Mouse (Mus musculus) B cell, adult 2 months (primary cell): ENCODE measurements around the gene Atxn1.
A peak's percentile ranks its signal among the peaks of the same experiment; 100 is the strongest.

Experiments used
- DNase-seq, 2 experiments: peaks; one replicate each; pipeline ENCODE4 v3.0.0; 2022

Atxn1 gene

DNA sequence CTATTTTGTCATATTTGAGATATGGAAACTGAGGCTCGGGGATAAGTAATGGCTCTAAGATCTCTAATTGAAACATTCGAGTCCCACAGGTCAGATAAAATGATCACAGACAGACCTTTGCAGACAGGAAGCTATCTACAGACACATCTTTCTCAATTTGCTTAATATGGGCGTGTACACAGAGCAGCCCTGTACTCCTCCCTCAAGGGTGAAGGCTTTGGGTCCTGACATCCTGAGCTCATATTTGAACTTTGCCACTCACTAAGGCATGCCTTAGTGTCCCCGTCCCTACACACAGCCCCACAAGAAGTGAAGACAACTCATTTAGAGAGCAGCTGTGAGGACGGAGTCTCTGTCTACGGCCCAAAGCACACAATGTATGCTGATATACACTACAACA lies 70.6 kb downstream of the Atxn1 start:
- no peak for DNase-seq

DNA sequence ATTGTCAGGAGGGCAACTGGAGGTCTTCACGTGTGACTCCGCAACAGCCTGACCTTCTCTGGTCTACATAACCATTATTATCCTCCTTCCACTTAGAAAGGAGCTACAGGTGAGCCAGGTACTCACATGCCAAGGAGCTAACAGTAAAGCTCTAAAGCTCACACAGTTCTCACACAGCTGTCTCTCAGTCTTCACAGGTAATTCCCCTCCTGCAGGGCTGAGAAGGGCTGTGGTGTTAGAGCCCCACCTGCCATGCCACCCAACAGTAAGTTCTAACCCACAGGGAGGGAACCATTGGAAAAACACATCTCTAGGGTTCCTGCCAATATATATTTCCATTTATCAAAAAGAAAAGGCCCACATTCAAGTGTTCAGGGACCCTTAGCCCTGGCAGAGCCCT lies 73.7 kb downstream of the Atxn1 start:
- DNase-seq, result no peak

DNA sequence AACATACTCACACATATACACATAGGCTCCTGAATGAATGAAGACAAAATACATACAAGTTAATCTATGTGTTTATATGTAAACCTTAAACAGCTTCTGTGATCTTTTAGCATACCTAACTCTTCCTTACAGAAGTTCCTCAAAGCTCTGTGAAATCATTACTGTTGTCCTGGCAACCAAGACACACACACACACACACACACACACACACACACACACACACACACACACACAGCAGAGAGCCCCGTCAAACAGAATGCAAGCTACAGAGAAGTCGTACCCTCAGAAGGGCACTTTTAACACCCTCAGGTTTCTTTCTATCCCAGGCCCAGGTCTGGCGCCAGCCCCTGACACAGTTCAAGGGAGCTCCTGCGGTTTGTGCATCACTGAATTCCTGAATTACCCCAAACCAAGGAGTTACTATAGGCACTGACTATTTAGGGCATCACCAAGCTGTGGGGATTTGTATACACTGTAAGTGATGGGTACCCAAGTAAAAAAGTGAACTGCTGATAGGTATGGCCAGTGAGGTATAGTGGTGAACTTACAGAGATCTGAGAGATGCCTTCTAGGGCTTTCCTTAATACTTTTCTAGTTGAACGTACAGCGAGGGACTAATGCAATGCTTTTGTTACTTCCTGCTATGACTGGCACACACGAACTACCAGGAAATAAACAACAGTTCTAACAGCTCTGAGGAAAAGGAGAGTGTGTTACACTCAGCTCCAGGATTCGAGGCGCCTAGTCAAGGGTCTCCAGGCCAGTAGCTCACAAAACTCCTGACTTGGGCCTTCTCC lies 75.7 kb downstream of the Atxn1 start:
- DNase-seq, result peak; percentile 21 to 32

DNA sequence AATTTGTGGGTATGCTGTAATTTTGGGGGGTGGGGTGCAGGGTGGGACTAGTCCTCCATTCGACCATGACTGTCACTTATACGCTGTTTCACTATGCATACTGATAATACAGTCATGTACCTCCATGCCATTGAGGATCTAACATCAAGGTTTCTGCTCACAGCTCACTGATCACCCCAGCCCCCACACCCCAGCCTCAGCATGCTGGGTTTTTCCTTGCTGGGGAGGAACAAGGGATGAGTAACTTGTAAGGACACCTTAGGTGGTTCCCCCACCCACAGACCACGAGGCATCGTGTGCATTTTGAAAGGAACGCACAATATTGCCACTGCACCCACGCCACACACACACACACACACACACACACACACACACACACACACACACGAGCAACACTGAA lies 79.9 kb downstream of the Atxn1 start:
- peak; percentile 68 to 75 for DNase-seq

DNA sequence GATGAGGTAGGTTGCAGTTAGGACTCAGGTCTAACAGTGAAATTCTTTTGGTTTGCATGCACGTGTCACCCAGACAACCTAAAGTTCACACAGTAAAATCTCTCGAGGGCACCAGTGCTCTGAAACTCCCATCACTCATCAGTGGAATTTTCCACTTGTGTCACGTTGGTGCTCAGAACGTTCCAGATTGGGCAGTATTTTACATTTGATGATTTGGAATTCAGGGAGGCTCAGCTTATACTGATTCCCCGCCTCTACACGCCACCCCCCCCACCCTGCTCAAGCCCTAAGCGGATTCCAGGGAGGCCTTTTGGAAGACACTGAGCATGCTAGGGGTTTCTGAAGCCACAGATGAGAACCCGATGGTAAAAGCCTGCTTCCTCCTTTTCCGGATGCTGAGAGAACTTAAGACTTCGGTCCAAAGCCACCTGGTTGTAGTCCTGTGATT lies 81.0 kb downstream of the Atxn1 start:
- peak; percentile 13 to 14 for DNase-seq

DNA sequence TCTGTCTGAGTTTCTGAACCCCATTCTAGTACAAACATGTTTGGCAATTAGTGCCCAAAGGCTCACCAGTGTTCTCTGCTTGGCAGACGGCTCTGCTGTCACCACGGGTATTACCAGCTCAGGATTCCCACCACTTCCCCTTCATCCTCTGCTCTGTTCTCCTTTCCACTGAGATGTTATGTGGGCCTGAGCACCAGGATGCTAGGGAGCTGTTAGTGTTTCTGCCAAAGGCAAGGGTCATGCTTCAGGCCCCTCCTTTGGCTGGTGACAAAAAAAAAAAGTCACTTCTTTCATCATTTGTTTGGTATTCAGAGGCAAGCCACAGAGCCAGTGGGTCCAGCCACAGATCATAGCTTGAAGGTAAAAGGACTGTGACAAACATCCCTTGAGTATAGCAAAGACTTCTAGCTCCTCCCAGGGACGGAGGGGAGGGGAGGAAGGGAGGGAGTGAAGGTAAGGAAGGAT lies 81.8 kb downstream of the Atxn1 start:
- DNase-seq, result no peak

DNA sequence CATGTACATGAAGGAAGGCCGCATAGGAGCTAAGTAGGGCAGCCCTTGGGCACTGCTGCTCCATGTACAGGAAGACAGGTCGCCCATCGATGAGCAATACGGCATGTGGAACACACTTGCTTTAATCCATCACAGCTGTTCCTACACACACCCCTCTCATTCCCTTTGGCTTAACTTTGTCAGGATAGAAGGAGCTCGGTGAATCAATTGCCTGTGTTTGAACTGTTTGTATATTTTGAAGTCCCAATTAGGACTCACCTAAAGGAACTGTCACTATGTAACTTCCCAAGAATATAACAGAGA lies 84.3 kb downstream of the Atxn1 start:
- DNase-seq, result no peak

DNA sequence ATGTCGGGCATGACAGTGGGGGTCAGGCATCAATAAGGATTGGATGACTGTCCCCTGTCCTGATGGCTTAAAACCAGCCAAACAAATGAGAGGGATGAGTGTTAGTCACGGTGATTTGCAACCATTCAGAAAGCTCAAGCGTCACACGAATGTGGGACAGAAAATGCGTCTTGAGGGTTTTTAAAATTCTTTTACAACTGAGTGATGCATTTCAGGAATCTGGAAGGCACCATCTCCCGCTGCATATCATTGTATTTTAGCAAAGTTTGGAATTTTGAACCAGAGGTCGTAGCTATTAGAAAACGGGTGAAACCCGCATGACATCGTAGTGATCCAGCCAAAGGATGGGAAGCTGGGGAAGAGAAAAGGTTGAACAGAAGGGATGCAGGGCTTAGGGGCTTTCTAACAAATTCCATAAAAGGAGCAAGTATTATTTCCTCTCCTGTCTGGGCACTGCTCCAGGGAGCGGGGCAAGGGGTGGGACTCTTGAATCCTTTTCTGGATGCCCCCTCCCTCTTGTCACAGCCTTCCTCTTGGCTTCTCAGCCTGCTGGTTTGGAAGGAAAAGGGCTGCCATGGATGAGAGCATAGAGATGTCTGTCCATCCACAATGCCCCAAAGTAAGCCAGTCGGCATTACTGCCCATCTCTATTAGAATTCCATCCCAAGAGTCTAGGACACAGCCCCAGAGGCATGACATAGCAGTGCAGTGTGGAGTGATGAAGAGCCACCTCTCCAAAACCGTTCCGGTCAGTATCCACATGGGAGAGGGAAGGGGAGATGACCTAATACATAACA lies 84.9 kb downstream of the Atxn1 start:
- DNase-seq, result no peak

DNA sequence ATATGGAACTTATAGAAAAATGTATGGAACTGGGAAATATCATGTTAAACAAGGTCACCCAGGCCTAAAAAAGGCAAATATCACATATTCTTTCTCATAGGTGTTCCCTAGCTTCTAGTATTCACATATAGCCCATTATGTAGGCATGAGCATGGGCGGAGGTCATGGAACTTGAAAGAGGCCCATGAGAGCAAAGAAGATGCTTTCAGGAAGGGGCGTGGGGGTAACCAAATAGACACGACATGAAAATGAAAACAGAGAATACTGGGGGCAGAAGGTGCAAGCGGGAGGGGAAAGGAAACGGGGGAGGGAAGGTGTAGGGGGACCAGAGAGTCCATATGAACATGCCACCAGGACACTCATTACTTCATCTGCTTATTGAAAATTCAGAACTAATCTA lies 87.9 kb downstream of the Atxn1 start:
- DNase-seq, result no peak

DNA sequence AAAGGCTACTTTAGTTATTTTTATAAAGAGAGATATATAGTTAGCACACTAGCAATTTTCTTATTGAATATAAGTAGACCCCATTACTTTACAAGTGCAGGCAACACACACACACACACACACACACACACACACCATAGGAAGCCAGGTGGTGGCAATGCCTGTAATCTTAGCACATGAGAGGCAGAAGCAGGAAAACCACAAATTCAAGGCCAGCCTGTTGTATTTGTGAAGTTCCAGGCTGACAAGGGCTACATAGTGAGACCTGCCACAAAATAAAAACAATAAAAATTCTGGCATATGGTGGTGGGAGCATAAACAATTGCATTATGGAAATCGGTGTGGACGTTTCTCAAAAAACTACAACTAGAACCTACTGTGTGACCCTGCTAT lies 88.4 kb downstream of the Atxn1 start:
- DNase-seq, result no peak

DNA sequence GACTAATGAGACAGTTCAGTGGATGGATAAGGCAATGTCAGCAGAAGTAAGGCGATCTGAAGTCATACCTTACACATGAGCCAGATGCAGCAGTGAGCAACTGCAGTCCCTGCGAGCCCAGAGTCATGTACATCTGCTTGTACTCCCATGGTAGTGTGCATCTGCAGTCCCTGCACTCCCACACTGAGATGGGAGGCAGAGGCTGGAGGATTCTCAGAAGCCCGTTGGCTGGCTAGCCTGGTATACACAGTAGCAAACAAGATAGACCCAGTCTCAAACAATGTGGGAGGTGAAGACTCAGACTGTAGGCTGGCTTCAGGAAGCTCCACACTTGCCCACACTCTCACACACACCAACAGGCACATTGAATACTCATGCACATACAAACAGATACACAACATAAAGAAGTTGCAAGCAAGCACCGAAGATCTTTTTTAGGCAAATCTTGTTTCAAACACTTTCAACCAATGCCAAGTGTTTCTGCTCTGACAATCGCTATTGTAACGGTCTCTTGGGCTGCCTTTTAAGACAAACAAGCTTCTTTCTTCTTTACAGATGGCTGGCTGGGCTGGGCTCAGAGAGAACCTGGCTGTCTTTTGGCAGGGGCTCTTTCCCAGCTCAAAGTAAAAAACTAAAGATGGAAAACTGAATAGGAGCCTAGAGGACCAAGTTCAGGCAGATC lies 89.0 kb downstream of the Atxn1 start:
- DNase-seq, result no peak

DNA sequence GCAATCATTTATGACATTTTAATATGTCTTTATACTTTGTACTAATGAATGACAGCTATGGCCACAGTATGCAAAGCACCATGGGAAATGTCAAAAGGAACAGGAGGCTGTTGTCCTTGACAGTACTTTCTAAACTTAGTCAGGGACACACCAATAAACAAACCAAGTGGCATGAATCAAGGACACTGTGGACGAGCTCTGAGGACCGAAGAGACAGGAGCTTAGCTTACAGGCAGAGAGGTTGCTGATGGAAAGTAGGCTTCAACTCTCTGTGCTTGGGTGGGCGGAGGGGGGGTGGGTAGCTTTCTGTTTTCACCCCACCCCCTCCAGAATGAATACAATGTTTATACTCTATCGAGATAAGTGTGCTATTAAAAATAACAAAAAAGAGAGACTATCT lies 90.6 kb downstream of the Atxn1 start:
- no peak for DNase-seq

DNA sequence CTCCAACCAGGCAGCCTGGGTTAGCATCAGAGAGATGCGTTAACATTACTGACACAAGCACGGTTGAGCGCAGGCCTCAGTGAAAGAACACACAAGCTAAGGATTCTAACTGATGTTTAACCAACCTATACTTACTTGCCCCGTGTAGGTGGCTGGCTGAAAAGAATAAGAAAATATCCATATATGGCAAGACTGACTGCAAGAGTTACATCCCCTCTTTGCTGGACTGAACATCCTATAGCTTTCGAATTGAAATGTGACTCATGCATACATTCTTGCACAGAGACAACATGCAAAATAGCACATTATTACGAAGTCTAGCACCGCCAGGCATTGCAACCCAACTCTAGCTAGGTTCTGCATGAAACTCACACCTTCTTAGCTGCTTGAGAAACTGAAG lies 91.8 kb downstream of the Atxn1 start:
- DNase-seq, result no peak

DNA sequence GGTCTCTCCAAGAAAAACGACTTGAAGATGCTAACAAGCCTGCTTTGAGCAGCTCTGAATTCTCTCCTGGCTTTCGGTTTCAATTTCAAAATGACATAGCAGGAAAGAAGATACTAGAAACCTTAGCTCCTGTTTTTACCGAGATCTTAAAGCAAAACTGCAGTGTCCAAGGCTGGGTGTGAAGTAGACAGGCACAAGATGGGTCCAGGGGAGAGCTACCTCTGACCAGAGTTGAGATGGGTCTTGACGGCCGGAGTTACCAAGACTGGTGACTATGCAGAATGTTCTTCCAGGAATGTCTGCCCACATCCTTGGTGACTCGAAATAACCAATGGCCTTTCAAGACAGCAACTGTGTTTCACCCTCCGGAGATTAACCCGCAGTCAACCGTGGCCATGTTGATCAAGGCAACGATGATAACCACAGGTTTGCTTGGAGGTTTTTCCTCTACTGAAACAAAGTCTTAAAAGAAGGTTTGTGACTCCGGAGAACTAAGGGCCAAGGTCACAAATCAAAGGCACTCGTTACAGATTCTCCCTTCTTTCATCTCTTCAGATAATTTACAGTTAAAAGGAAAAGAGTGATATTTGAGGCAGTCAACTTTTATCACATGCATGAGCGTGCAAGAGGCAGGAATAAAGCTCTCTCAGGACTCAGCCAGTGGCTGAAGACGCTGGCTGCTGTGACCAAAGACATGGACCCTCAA lies 92.6 kb downstream of the Atxn1 start:
- DNase-seq, result peak; percentile 16 to 31

DNA sequence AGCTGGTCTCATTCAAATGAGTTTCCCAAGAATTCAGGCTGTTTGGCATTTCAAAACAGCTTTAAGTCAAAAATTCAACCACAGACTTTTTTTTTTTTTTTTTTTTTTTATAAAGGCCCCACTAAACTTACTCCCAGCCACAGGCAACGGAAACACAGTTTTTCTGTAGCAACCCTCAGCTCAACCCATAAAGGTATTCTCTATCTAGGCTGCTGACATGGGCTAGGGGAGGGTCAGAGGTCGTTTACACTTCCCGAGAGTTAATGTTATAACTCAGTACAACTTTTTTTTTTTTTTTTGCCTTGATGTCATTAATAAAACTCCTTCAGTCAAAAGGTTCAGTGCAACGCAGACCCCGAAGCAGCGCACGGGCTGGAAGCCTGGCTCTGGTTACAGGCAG lies 93.3 kb downstream of the Atxn1 start:
- no peak for DNase-seq

DNA sequence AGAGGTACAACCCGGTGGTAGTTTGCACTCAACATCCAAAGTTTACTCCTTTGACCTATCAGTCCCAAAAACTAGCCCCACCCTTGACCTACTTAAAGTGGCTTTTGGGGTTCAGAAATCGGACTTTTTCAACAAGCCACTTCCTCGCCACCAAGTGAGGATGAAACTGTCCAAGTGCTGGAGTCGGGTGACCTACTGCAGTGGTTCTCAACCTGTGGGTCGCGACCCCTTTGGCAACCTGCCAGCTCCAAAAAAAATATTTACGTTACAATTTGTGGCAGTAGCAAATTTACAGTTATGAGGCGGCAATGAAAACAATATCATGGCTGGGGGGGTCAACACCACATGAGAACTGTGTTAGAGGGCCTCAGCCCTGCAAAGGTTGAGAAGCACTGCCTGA lies 95.9 kb downstream of the Atxn1 start:
- no peak for DNase-seq

DNA sequence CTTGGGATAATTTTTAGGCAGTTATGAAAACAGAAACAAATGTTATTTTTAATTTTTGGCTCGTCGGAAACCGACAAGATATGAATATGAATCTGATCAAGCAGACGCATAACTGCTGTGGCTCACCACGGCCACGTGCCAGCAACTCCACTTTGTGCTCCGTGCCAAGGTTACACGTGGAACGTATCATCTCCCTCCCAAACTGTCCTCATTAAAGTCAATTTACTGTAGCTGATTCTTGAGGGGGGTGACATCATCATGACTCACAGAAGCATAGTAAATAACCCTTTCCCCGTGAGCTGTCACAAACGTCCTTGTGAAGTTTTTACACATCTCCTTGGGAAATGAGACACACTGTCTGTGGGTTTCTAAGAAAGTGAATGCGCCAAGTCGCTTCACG lies 97.5 kb downstream of the Atxn1 start:
- DNase-seq, result no peak

DNA sequence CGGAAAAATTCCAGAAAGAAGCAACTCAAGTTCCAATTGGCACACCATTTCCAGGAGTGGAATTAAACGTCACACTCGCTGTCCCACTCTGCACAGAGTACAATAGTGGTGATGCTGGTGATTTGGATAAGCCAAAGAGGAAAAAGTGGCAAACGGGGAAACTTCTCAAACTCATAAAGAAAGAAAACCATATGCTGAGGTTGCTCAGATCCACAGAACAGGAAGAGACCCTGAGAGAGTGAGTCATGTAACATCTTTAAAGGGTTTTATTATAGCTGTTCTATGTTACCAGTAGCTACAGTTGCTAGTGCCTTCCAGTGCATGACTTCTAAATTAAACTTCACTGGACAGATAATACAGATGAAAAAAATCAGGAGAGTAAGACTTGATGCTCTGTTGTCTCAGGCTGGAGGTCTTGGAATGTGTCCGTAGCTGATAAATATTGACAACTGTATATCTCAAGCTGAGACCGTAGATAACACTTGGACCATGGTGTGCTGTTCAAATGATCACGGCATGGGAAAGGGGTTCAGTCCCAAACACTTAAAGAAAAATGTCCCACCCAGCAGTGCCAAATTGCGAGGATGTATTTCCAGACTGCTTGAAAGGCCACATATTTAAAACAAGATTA lies 98.1 kb downstream of the Atxn1 start:
- no peak for DNase-seq

DNA sequence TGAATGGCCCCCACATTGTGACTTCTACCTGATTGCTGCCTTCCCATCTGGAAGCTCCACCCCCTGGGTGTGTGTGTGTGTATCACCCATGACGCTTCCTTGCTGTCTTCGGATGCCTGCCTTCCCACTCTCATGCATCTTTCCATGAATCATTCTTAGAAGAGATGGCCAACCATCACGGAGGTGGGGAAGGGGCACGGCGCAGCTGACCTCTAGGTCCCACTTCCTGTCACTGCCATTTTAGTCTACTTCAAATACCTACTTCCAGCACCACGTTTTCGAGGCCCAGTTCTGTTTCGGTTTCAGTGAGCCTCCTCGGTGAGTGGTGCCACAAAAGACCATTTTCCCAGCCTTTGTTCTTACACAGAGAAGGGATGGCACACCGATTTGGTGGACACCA lies 99.2 kb downstream of the Atxn1 start:
- DNase-seq, result no peak

DNA sequence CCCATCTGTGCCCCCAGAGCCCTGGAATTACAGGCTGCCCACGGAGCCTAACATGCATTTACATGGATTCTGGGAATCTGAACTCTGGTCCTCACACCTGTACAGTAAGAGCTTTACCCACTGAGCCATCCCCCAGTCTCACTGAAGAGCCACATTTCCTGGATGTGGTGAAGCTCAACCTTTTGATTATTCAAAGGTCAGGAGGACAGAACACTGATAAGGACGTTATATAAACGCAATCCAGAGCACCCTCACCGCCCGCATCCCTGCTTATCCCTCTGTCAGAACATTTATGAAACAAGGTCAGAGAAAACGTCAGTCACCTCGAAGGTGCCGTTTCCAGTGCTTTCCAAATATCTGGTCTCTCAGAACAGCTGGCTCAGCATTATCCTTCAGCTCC lies 101.0 kb downstream of the Atxn1 start:
- DNase-seq, result no peak

DNA sequence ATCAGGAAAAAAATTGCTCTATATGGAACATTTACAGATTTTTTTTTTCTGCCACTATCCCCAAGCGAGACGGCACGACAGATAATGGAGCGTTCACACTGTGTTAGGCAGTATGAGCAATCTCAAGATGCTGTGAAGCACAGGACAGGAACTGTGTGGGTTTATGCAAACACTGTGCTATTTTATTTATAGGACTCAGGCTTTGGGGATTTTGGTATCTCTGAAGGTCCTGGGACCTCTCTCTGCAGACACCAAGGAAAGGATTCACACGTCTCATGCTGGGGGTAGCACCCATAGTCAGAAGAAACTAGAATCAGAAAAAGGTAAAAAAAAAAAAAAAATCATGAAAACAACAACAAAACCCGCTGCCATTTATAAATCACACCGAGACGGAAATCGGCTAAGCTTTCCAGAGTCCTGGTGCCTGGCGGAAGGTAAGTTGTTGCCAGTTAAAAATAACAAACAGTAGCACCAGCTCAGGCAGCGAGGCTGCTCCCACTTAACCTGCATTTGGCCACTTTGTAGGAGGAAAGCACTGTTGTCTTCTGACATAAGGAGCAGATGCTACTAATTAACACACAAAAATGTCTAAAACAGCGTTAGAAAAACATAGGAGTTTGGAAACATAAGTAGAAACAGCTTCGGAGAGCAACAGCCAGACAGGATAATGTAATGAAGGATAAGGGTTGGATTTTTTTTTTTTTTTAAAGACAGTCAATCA lies 102.8 kb downstream of the Atxn1 start:
- DNase-seq, result no peak

DNA sequence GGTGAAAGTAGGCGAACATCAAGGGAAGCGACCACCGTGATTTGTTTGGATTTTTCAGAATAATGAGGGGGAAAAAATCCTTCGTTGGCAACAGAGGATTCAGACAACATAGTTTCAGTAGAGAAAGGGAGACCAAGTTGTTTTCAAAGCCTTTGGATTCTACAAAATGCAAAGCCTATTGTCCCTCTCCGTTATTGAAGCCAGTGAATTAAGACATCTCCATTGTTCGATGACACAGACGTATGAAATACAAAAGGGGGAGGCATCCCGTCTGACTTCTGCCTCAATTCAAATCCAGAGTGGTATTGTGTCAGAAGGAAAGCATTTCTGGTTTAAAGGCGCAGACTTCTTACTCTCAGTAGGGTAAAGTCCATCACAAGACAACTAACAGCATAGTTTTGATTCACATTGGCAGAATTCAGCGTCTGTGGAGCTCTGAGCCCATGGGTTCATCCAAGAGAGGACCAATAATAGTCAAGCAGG lies 103.7 kb downstream of the Atxn1 start:
- no peak for DNase-seq
